Mouse (Mus musculus) frontal cortex, adult (tissue): ENCODE measurements around the gene Ank.
A peak's percentile ranks its signal among the peaks of the same experiment; 100 is the strongest.
"Not testable (repeated sequence)": the region's sequence is repeated elsewhere in the genome, so short reads cannot be mapped to it uniquely, and the experiment has no call there.

ENCODE experiments used
- ATAC-seq: cut with Nextera tagmentation; 2 replicates; pipeline ENCODE4 v1.9.2; 2017; ENCODE audit warnings: mild to moderate bottlenecking, moderate library complexity, mixed read lengths; ENCODE audit not compliant: low TSS enrichment

The Ank gene

GRCm38 (mm10) chr15:27467081-27467491 is 609 bp downstream of the Ank start:
- ATAC-seq, result peak; percentile 29

DNA sequence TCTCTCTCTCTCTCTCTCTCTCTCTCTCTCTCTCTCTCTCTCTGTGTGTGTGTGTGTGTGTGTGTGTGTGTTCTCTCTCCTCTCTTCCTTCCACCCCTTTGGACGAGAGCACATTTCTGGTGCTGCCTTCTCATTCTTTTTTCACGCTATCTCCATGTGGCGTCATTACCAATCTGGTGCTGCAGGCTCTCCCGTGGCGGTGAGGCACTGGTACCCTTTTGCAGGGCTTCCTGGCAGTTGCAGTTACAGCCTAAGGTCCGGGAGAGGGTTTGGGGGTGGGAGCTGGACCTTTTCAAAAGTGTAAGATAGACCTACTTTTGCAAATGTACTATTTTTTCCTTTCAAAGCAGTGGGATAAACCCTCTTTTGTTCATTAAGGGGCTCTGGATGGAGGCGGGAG is 1.2 kb downstream of the Ank start:
- peak; percentile 48 for ATAC-seq

DNA sequence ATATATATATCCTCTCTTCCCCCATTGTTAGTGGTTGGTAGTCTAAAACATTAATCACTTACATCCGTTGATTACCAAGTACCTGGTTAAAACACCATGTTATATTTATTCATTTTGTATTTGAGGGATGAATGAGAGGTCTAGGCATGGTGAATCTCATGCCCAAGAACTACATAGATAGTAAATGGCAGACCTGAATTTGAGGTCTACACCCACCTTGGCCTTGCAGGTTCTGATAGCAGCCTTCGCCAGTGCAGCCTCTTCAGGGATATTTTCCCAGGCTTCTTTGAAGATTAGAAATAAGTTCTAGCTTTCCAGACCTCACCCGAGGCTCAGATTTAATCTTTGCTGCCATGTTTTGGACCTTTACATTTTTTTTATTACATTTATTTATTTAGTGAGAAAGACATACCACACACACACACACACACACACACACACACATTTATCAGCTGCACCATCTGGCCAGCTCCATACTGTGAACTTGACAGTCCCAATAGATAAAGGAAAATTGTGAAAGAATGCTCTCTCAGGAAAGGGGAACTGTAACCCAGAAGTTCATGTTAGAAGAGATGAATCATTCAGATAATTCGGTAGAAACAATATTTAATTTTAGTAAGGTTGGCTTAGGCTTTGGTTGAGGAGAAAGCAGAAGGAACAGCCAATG is 2.5 kb downstream of the Ank start:
- no peak for ATAC-seq

- not testable (repeated sequence) for ATAC-seq
Observed at GRCm38 (mm10) chr15:27470346-27470745, 3.9 kb downstream of the Ank start.

DNA sequence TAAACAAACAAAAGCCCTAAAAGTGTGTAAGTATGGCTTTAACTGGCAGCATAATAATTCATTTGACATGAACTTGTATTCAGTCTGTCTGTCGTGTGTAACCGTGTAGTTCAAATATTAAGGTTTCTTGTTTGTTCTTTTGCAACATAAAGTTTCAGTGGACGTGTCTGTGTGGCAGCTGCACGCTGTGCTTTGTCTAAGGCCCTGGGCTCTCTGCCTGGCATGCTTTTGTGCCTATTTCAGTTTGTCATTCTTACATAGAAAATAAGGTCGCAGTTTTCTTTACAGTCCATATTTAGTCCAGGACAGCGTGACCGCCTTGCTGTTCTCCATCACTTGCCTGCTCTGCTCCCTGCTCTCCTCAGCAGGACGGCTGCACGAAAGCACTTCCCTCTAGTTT is 5.8 kb downstream of the Ank start:
- peak; percentile 24; the same call in 1 of the 2 replicates for ATAC-seq

DNA sequence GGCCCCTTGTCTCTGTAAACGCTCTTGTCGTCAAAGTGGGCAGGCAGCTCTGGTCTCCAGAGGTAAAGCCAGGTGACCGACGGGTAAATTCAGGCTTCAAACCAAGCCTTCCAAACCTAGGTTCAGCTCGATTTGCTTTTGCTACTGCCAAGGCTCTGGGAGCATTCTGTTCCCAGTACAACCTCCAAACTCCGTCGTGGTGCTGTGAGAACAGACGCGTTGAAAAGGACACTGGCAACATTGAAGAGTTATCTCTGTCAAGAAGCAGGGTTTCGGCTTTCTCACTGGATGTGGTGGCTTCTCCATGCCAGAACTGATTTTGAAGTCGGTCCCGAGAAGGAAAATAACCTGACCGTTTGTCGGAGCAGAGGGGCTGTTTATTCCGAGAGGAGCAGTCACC is 9.5 kb downstream of the Ank start:
- peak; percentile 62 for ATAC-seq

- no peak for ATAC-seq
Observed at GRCm38 (mm10) chr15:27476671-27477070, 10.2 kb downstream of the Ank start.

DNA sequence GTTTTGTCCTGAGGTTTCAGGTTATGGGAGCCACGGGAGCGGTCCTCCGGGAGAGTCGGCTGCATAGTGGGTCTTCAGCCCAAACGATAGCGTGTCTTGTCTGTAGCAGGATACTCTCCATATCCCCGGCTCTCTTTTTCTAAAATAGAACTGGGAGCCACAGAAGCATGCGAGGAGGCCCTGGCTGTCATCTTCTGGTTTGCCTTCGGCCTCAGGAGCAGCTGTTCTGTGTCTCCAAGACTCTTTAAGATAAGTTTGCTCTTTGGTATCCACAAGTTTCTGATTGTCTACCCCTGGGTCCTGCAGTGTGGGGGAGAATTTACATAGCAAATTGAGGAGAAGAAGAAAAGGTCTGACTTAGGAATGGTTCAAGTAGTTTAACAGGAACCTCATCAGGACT is 10.7 kb downstream of the Ank start:
- ATAC-seq, result no peak

GRCm38 (mm10) chr15:27477630-27478029 is 11.2 kb downstream of the Ank start:
- 0 out of 2 replicates have a peak, but pooled peaks have one; percentile 11 for ATAC-seq

DNA sequence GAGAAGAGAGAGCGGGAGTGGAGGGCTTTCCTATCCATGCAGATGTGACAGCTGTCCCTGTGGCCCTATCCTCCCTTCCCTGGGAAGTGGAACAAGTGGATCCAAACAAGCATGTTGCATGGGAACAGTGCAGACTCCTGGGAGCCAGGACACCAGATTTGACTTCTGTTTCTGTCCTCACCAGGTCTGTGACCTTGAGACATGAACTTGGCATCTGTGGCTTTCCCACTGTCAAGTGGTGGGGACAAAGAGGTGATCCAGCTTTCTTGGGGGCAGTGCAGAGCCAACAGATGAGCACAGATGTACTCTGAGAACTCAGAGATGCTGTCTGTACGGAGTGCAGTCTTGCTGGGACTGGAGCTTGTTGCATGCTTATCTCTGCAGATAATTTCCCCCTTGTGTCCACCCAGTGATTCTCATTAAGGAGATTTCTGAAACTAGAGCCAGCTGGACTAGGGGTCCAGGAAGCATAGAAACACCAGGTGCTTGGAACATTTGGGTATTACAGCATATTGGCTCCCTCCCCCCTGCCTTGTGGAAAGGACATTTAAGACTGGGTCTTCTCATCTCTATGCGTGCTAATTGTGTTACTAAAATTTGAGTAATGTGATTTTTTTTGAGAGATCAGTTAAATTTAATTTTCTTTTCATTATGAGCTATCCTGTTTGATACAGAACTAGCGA is 14.0 kb downstream of the Ank start:
- no peak for ATAC-seq

GRCm38 (mm10) chr15:27481956-27482355 is 15.5 kb downstream of the Ank start:
- ATAC-seq, result no peak

GRCm38 (mm10) chr15:27483183-27483582 is 16.7 kb downstream of the Ank start:
- ATAC-seq, result no peak

- ATAC-seq, result peak; percentile 22
Observed at GRCm38 (mm10) chr15:27485567-27486278, 19.2 kb downstream of the Ank start.

GRCm38 (mm10) chr15:27486279-27486618 is 19.8 kb downstream of the Ank start:
- 0 out of 2 replicates have a peak, but pooled peaks have one; percentile 1 for ATAC-seq

DNA sequence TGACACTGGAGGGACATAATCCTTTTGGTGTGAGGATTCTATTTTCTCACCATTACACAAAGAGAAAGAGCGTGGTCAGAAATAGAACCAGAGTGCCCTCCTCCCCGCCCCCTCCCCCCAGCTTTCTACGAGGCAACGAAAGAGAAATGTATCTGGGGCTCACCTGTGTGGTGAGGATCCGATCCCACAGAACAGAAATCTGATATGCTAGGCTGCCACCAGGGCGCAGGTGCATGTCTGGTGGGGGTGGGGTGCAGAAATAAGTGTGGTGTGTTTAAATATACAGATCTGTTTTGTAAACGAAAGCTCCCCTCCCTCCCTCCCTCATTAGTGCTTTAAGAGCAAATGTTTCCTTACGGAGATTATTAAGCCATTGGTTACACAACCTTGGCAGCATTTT is 20.6 kb downstream of the Ank start:
- ATAC-seq, result no peak

GRCm38 (mm10) chr15:27488042-27488441 is 21.6 kb downstream of the Ank start:
- ATAC-seq, result peak; percentile 54

DNA sequence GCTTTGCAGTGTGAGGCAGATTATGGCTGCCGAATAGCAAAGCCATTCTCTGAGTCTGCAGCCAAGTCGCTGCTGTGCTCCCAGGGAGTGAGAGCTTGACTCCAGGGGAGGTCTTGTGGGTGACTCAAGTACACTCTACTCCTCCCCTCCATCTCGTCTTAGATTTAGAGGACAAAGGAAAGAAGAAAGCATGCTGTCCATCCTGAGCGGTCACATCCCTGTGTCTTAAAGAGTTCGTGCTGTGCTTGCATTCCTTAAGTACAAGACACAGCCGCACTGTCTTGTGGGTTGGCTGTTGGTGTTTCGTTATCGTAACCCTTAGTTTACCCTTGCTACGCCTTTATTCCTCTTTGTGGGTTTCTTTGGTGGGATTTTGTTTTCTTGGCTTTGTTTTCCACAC is 24.2 kb downstream of the Ank start:
- no peak for ATAC-seq

- ATAC-seq, result no peak
Observed at GRCm38 (mm10) chr15:27491425-27492070, 25.1 kb downstream of the Ank start.

DNA sequence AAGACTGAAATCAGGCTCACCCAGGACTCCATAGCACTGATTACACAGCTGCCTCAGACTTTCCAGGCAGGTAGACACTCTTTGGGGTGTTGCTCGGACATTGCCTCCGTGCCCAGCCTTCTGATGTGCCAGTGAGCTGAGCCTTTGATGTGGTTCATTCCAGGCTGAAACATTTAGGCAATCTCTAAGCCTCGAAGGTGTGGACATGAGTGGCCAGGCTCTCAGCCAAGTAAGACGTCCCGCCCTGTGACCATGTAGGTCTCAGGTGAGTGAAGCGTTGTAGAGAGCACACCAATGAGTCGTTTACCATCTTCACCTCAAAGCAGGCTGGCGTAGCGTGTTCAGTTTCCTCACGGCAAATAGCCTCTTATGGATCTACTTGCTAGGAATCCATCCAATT is 25.7 kb downstream of the Ank start:
- no peak for ATAC-seq

DNA sequence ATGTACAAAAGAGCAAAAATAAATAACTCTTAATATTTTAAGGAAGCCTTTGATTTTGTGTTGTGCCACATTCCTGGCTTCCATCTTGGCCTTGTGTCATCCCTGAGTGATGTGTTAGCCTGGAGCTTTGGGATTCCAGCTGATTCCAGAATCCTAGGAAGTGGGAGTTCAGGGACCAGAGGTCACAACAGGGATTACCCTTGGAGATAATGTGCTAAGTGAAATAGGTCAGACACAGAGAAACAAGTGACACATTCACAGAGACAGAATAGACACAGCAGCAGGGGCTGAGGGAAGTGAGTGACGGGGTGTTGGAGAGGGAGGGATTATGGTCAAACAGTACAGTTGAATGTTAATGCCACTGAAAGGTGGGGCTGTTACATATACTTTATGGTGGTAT is 26.3 kb downstream of the Ank start:
- ATAC-seq, result no peak

DNA sequence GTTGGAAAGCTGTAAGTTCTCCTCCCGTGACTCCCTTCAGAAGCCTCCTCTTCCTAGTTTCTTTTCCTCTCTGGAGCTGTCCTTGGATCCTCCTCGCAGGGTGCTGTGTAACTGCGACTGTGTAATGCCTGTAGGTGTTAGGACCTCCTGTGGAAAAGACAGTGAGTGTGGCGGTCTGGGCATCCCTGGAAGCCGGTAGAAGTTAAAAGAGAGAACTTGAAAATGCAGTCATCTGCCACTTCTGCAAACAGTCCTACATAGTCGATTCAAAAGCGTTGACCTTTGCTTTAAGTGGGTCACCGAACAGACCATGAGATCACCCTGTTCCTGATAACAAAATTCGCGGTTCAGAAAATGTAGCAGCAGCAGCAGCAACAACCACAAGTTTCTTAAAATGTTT is 27.0 kb downstream of the Ank start:
- peak; percentile 56 for ATAC-seq

GRCm38 (mm10) chr15:27495981-27496401 is 29.5 kb downstream of the Ank start:
- no peak for ATAC-seq
